Mouse (Mus musculus): Measurements from ENCODE around the gene Aplnr. TPM values are rescaled to one million over a fixed set of nuclear protein-coding genes. Genes with fewer than 3 reads are reported as not detected.

Gene Aplnr
- polyA plus RNA-seq, 1 experiment from 2014 or later: 84.1 TPM

- Histone ChIP-seq H3K27me3 (replicated peaks; ENCODE audit: insufficient read depth, low read length) (no peaks in the 10 kb centered on the region), H3K4me2 (replicated peaks; ENCODE audit: low read depth, low read length) (no peak overlapping the region), H3K9ac (replicated peaks; ENCODE audit: low read depth) (no peak overlapping the region), H3K9me3 (ENCODE audit: low read length) (no peaks in the 10 kb centered on the region), H3K27ac (ENCODE audit: low read length) (no peak overlapping the region), H3K4me3 (ENCODE audit: low read depth, low read length) (no peak overlapping the region), H3K36me3 (ENCODE audit: insufficient read depth, low read length) (no peaks in the 10 kb centered on the region), H3K4me1 (ENCODE audit: insufficient read depth, low read depth, low read length) (no peaks in the 10 kb centered on the region)
- ATAC-seq: no peak
- TF ChIP-seq CTCF (IDR thresholded peaks at IDR 0.05): no peak
- no peak for TF ChIP-seq EP300 (IDR thresholded peaks at IDR 0.05)
- DNase-seq (ENCODE audit: low spot score): no peak
Measured at GRCm38 (mm10) chr2:85140833-85141232, 4.8 kb downstream of the Aplnr start.

GRCm38 (mm10) chr2:85144908-85145307 is 8.9 kb downstream of the Aplnr start:
- ATAC-seq (no peak), DNase-seq (ENCODE audit: low spot score) (no peak)
- Histone ChIP-seq H3K9me3 (ENCODE audit: low read length) (no peaks in the 10 kb centered on the region), H3K27me3 (replicated peaks; ENCODE audit: insufficient read depth, low read length) (no peaks in the 10 kb centered on the region), H3K4me3 (ENCODE audit: low read depth, low read length) (no peak overlapping the region), H3K4me1 (ENCODE audit: insufficient read depth, low read depth, low read length) (no peaks in the 10 kb centered on the region), H3K9ac (replicated peaks; ENCODE audit: low read depth) (no peak overlapping the region), H3K4me2 (replicated peaks; ENCODE audit: low read depth, low read length) (no peak overlapping the region), H3K36me3 (ENCODE audit: insufficient read depth, low read length) (no peaks in the 10 kb centered on the region), H3K27ac (ENCODE audit: low read length) (no peak overlapping the region)
- TF ChIP-seq CTCF (IDR thresholded peaks at IDR 0.05): no peak
- TF ChIP-seq EP300 (IDR thresholded peaks at IDR 0.05): no peak
- 64% methylated on average over 2 of the region's 2 CpGs for WGBS

GRCm38 (mm10) chr2:85145346-85145745 is 9.3 kb downstream of the Aplnr start:
- no peak overlapping the region for H3K27ac ChIP-seq (ENCODE audit: low read length)
- WGBS: 54% methylated on average over 3 of the region's 3 CpGs

GRCm38 (mm10) chr2:85147481-85147880 is 11.5 kb downstream of the Aplnr start:
- ATAC-seq (no peak), DNase-seq (ENCODE audit: low spot score) (no peak)
- H3K9me3 ChIP-seq (ENCODE audit: low read length): no peaks in the 10 kb centered on the region
- no peak overlapping the region for H3K9ac ChIP-seq (replicated peaks; ENCODE audit: low read depth)
- no peaks in the 10 kb centered on the region for H3K36me3 ChIP-seq (ENCODE audit: insufficient read depth, low read length)
- H3K4me1 ChIP-seq (ENCODE audit: insufficient read depth, low read depth, low read length): no peaks in the 10 kb centered on the region
- no peak overlapping the region for H3K4me3 ChIP-seq (ENCODE audit: low read depth, low read length)
- 53% methylated on average over 2 of the region's 2 CpGs for WGBS
- no peaks in the 10 kb centered on the region for H3K27me3 ChIP-seq (replicated peaks; ENCODE audit: insufficient read depth, low read length)
- no peak overlapping the region for H3K4me2 ChIP-seq (replicated peaks; ENCODE audit: low read depth, low read length)
- H3K27ac ChIP-seq (ENCODE audit: low read length): no peak overlapping the region
- TF ChIP-seq CTCF (IDR thresholded peaks at IDR 0.05): no peak
- TF ChIP-seq EP300 (IDR thresholded peaks at IDR 0.05): no peak

More at GRCm38 (mm10) chr2:85145346-85145745, 9.3 kb downstream of the Aplnr start:
- Histone ChIP-seq H3K9me3 (ENCODE audit: low read length) (no peaks in the 10 kb centered on the region), H3K4me2 (replicated peaks; ENCODE audit: low read depth, low read length) (no peak overlapping the region), H3K27me3 (replicated peaks; ENCODE audit: insufficient read depth, low read length) (no peaks in the 10 kb centered on the region), H3K4me1 (ENCODE audit: insufficient read depth, low read depth, low read length) (no peaks in the 10 kb centered on the region), H3K4me3 (ENCODE audit: low read depth, low read length) (no peak overlapping the region), H3K36me3 (ENCODE audit: insufficient read depth, low read length) (no peaks in the 10 kb centered on the region), H3K9ac (replicated peaks; ENCODE audit: low read depth) (no peak overlapping the region)
- ATAC-seq (no peak), DNase-seq (ENCODE audit: low spot score) (no peak)
- TF ChIP-seq EP300 (IDR thresholded peaks at IDR 0.05) (no peak), CTCF (IDR thresholded peaks at IDR 0.05) (no peak)

GRCm38 (mm10) chr2:85150373-85150772 is 14.3 kb downstream of the Aplnr start:
- Histone ChIP-seq H3K27me3 (replicated peaks; ENCODE audit: insufficient read depth, low read length) (no peaks in the 10 kb centered on the region), H3K36me3 (ENCODE audit: insufficient read depth, low read length) (no peaks in the 10 kb centered on the region), H3K27ac (ENCODE audit: low read length) (no peak overlapping the region), H3K9ac (replicated peaks; ENCODE audit: low read depth) (no peak overlapping the region), H3K4me2 (replicated peaks; ENCODE audit: low read depth, low read length) (no peak overlapping the region), H3K4me3 (ENCODE audit: low read depth, low read length) (no peak overlapping the region), H3K4me1 (ENCODE audit: insufficient read depth, low read depth, low read length) (no peaks in the 10 kb centered on the region), H3K9me3 (ENCODE audit: low read length) (no peaks in the 10 kb centered on the region)
- WGBS: 71% methylated on average over 1 of the region's 1 CpGs
- no peak for ATAC-seq
- no peak for DNase-seq (ENCODE audit: low spot score)
- TF ChIP-seq EP300 (IDR thresholded peaks at IDR 0.05): no peak
- TF ChIP-seq CTCF (IDR thresholded peaks at IDR 0.05): no peak

- no peaks in the 10 kb centered on the region for H3K9me3 ChIP-seq (ENCODE audit: low read length)
- DNase-seq (ENCODE audit: low spot score) (no peak), ATAC-seq (no peak)
- no peak overlapping the region for H3K4me2 ChIP-seq (replicated peaks; ENCODE audit: low read depth, low read length)
- H3K27ac ChIP-seq (ENCODE audit: low read length): no peak overlapping the region
- no peaks in the 10 kb centered on the region for H3K27me3 ChIP-seq (replicated peaks; ENCODE audit: insufficient read depth, low read length)
- H3K4me3 ChIP-seq (ENCODE audit: low read depth, low read length): no peak overlapping the region
- H3K9ac ChIP-seq (replicated peaks; ENCODE audit: low read depth): no peak overlapping the region
- 70% methylated on average over 2 of the region's 2 CpGs for WGBS
- no peaks in the 10 kb centered on the region for H3K36me3 ChIP-seq (ENCODE audit: insufficient read depth, low read length)
- no peaks in the 10 kb centered on the region for H3K4me1 ChIP-seq (ENCODE audit: insufficient read depth, low read depth, low read length)
- TF ChIP-seq CTCF (IDR thresholded peaks at IDR 0.05): no peak
- no peak for TF ChIP-seq EP300 (IDR thresholded peaks at IDR 0.05)
Measured at GRCm38 (mm10) chr2:85151233-85151632, 15.2 kb downstream of the Aplnr start.

- ATAC-seq: no peak
- Histone ChIP-seq H3K27me3 (replicated peaks; ENCODE audit: insufficient read depth, low read length) (no peaks in the 10 kb centered on the region), H3K4me3 (ENCODE audit: low read depth, low read length) (no peak overlapping the region), H3K4me1 (ENCODE audit: insufficient read depth, low read depth, low read length) (no peaks in the 10 kb centered on the region), H3K36me3 (ENCODE audit: insufficient read depth, low read length) (no peaks in the 10 kb centered on the region), H3K9ac (replicated peaks; ENCODE audit: low read depth) (no peak overlapping the region), H3K9me3 (ENCODE audit: low read length) (no peaks in the 10 kb centered on the region), H3K4me2 (replicated peaks; ENCODE audit: low read depth, low read length) (no peak overlapping the region), H3K27ac (ENCODE audit: low read length) (no peak overlapping the region)
- no peak for DNase-seq (ENCODE audit: low spot score)
- 68% methylated on average over 9 of the region's 9 CpGs for WGBS
- no peak for TF ChIP-seq CTCF (IDR thresholded peaks at IDR 0.05)
- TF ChIP-seq EP300 (IDR thresholded peaks at IDR 0.05): no peak
Measured at GRCm38 (mm10) chr2:85155334-85155733, 19.3 kb downstream of the Aplnr start.

Data from lung, postnatal 0 days (tissue).